Mouse (Mus musculus) kidney, embryonic 16.5 days (tissue): ENCODE data around the gene Crim1. TPM values are rescaled to one million over a fixed set of nuclear protein-coding genes. Genes with fewer than 3 reads are reported as not detected.

Experiments
- ATAC-seq: fragments of 200-750 bp; cut with Nextera tagmentation; 2 replicates; pipeline ENCODE4 v1.8.0; 2017; ENCODE audit warnings: moderate TSS enrichment; ENCODE audit not compliant: low FRiP score, low TSS enrichment
- H3K27ac ChIP-seq: fragments of 300-500 bp; sonication (generic); 2 replicates; pipeline ENCODE4 v1.5.1; 2014; ENCODE audit warnings: low read length
- H3K27me3 ChIP-seq: fragments of 300-500 bp; sonication (generic); 2 replicates; pipeline ENCODE4 v1.6.1; 2014; ENCODE audit warnings: low read length, control low read depth, mixed read lengths; ENCODE audit not compliant: insufficient read depth
- H3K36me3 ChIP-seq: fragments of 300-500 bp; sonication (generic); 2 replicates; pipeline ENCODE4 v1.6.1; 2014; ENCODE audit warnings: low read length, control low read depth, mixed read lengths; ENCODE audit not compliant: insufficient read depth
- H3K4me1 ChIP-seq: fragments of 300-500 bp; sonication (generic); 2 replicates; pipeline ENCODE4 v1.6.1; 2014; ENCODE audit warnings: low read length, control low read depth, mixed read lengths; ENCODE audit not compliant: insufficient read depth
- H3K4me2 ChIP-seq: fragments of 300-500 bp; sonication (generic); replicated peaks from 2 replicates; pipeline ENCODE4 v1.6.1; 2014; ENCODE audit warnings: low read depth, low read length
- H3K4me3 ChIP-seq: fragments of 300-500 bp; sonication (generic); 2 replicates; pipeline ENCODE4 v1.5.1; 2014; ENCODE audit warnings: mild to moderate bottlenecking, low read length
- H3K9ac ChIP-seq: fragments of 300-500 bp; sonication (generic); replicated peaks from 2 replicates; pipeline ENCODE4 v1.6.1; 2014; ENCODE audit warnings: low read length
- H3K9me3 ChIP-seq: fragments of 300-500 bp; sonication (generic); 2 replicates; pipeline ENCODE4 v1.6.1; 2016; ENCODE audit warnings: low read length, control low read depth
- WGBS: fragments of 180-500 bp; shearing (Covaris S2); extraction: QIAGEN DNeasy Blood & Tissue Kit; methylation state at CpG from one replicate; pipeline ENCODE4 v1.1.7; 2014; 5-methylcytosine and 5-hydroxymethylcytosine counted together
- polyA plus RNA-seq: library from polyadenylated mRNA; unstranded; fragments of >200 nt; fragmentation: Nextera tagmentation; extraction: Ambion mirVana; gene quantifications from 2 replicates; pipeline ENCODE4 v1.2.1, GENCODE M21; 2015

Crim1 gene
- polyA plus RNA-seq, 1 experiment from 2014 or later, result 5.4 TPM

GRCm38 (mm10) chr17:78207246-78207645, 7.2 kb downstream of the Crim1 start:
- no peaks in the 10 kb centered on the region for H3K9me3 ChIP-seq
- no peaks in the 10 kb centered on the region for H3K36me3 ChIP-seq
- no peak overlapping the region for H3K4me2 ChIP-seq
- ATAC-seq, result no peak
- H3K27me3 ChIP-seq, result no peaks in the 10 kb centered on the region
- no peak overlapping the region for H3K9ac ChIP-seq
- no peak overlapping the region for H3K27ac ChIP-seq
- H3K4me1 ChIP-seq, result peaks cover 52% of the 10 kb centered on the region
- no peak overlapping the region for H3K4me3 ChIP-seq
- 72% methylated on average over 3 of the region's 3 CpGs for WGBS

GRCm38 (mm10) chr17:78208805-78209204, 8.8 kb downstream of the Crim1 start:
- Histone ChIP-seq H3K4me1 (peaks cover 54% of the 10 kb centered on the region), H3K4me2 (no peak overlapping the region), H3K9ac (no peak overlapping the region), H3K27ac (no peak overlapping the region), H3K9me3 (no peaks in the 10 kb centered on the region), H3K36me3 (no peaks in the 10 kb centered on the region), H3K4me3 (no peak overlapping the region), H3K27me3 (no peaks in the 10 kb centered on the region)
- ATAC-seq, result no peak
- WGBS, result 35% methylated on average over 3 of the region's 3 CpGs

GRCm38 (mm10) chr17:78209646-78210045, 9.6 kb downstream of the Crim1 start:
- ATAC-seq, result no peak
- WGBS, result 88% methylated on average over 2 of the region's 2 CpGs
- Histone ChIP-seq H3K9me3 (no peaks in the 10 kb centered on the region), H3K27me3 (no peaks in the 10 kb centered on the region), H3K4me2 (no peak overlapping the region), H3K9ac (no peak overlapping the region), H3K36me3 (no peaks in the 10 kb centered on the region), H3K4me1 (peaks cover 52% of the 10 kb centered on the region), H3K27ac (no peak overlapping the region), H3K4me3 (no peak overlapping the region)

- no peak overlapping the region for H3K4me3 ChIP-seq
- no peaks in the 10 kb centered on the region for H3K9me3 ChIP-seq
- peaks cover 52% of the 10 kb centered on the region for H3K4me1 ChIP-seq
- no peak for ATAC-seq
- H3K36me3 ChIP-seq, result no peaks in the 10 kb centered on the region
- H3K9ac ChIP-seq, result no peak overlapping the region
- H3K27ac ChIP-seq, result no peak overlapping the region
- WGBS, result 58% methylated on average over 5 of the region's 5 CpGs
- H3K4me2 ChIP-seq, result no peak overlapping the region
- no peaks in the 10 kb centered on the region for H3K27me3 ChIP-seq
Measured at GRCm38 (mm10) chr17:78211881-78212280, 11.8 kb downstream of the Crim1 start.

GRCm38 (mm10) chr17:78213128-78213527, 13.1 kb downstream of the Crim1 start:
- H3K9ac ChIP-seq, result no peak overlapping the region
- no peak overlapping the region for H3K4me2 ChIP-seq
- peak; percentile 69; the same call in 1 of the 2 replicates for ATAC-seq
- peaks cover 50% of the 10 kb centered on the region for H3K4me1 ChIP-seq
- WGBS, result 40% methylated on average over 6 of the region's 6 CpGs
- no peaks in the 10 kb centered on the region for H3K27me3 ChIP-seq
- H3K9me3 ChIP-seq, result no peaks in the 10 kb centered on the region
- H3K36me3 ChIP-seq, result no peaks in the 10 kb centered on the region
- H3K27ac ChIP-seq, result 0 out of 2 replicates have a peak overlapping the region, but pooled peaks have one; percentile 63
- H3K4me3 ChIP-seq, result no peak overlapping the region

- no peak overlapping the region for H3K4me3 ChIP-seq
- H3K9me3 ChIP-seq, result no peaks in the 10 kb centered on the region
- ATAC-seq, result no peak
- no peak overlapping the region for H3K27ac ChIP-seq
- 38% methylated on average over 3 of the region's 3 CpGs for WGBS
- H3K4me1 ChIP-seq, result peaks cover 58% of the 10 kb centered on the region
- no peak overlapping the region for H3K4me2 ChIP-seq
- no peaks in the 10 kb centered on the region for H3K36me3 ChIP-seq
- H3K27me3 ChIP-seq, result no peaks in the 10 kb centered on the region
- no peak overlapping the region for H3K9ac ChIP-seq
Measured at GRCm38 (mm10) chr17:78216526-78216925, 16.5 kb downstream of the Crim1 start.

GRCm38 (mm10) chr17:78217406-78217805, 17.4 kb downstream of the Crim1 start:
- H3K4me1 ChIP-seq, result peaks cover 65% of the 10 kb centered on the region

GRCm38 (mm10) chr17:78218506-78219232, 18.6 kb downstream of the Crim1 start:
- H3K27me3 ChIP-seq, result no peaks in the 10 kb centered on the region
- peaks cover 65% of the 10 kb centered on the region for H3K4me1 ChIP-seq
- no peak overlapping the region for H3K27ac ChIP-seq
- no peak overlapping the region for H3K9ac ChIP-seq
- no peak overlapping the region for H3K4me2 ChIP-seq
- no peak for ATAC-seq
- H3K9me3 ChIP-seq, result no peaks in the 10 kb centered on the region
- H3K36me3 ChIP-seq, result no peaks in the 10 kb centered on the region
- WGBS, result 70% methylated on average over 10 of the region's 10 CpGs
- H3K4me3 ChIP-seq, result no peak overlapping the region

More at GRCm38 (mm10) chr17:78217406-78217805, 17.4 kb downstream of the Crim1 start:
- Histone ChIP-seq H3K9ac (no peak overlapping the region), H3K4me2 (no peak overlapping the region), H3K9me3 (no peaks in the 10 kb centered on the region), H3K27me3 (no peaks in the 10 kb centered on the region), H3K4me3 (no peak overlapping the region), H3K36me3 (no peaks in the 10 kb centered on the region), H3K27ac (no peak overlapping the region)
- WGBS, result 32% methylated on average over 6 of the region's 6 CpGs
- no peak for ATAC-seq

- ATAC-seq, result no peak
- Histone ChIP-seq H3K27me3 (no peaks in the 10 kb centered on the region), H3K9ac (no peak overlapping the region), H3K36me3 (no peaks in the 10 kb centered on the region), H3K4me2 (no peak overlapping the region), H3K4me1 (peaks cover 70% of the 10 kb centered on the region), H3K9me3 (no peaks in the 10 kb centered on the region), H3K4me3 (no peak overlapping the region), H3K27ac (0 out of 2 replicates have a peak overlapping the region, but pooled peaks have one; percentile 8)
- WGBS, result 54% methylated on average over 8 of the region's 8 CpGs
Measured at GRCm38 (mm10) chr17:78221007-78221642, 21.1 kb downstream of the Crim1 start.

- Histone ChIP-seq H3K9ac (no peak overlapping the region), H3K4me3 (no peak overlapping the region), H3K36me3 (no peaks in the 10 kb centered on the region), H3K4me1 (peaks cover 65% of the 10 kb centered on the region), H3K9me3 (no peaks in the 10 kb centered on the region), H3K27ac (no peak overlapping the region), H3K4me2 (no peak overlapping the region), H3K27me3 (no peaks in the 10 kb centered on the region)
- ATAC-seq, result no peak
- 86% methylated on average over 1 of the region's 1 CpGs for WGBS
Measured at GRCm38 (mm10) chr17:78221860-78222259, 21.8 kb downstream of the Crim1 start.
